21 mouse cellular contexts compared by ENCODE assay signal in the genomic region with DNA sequence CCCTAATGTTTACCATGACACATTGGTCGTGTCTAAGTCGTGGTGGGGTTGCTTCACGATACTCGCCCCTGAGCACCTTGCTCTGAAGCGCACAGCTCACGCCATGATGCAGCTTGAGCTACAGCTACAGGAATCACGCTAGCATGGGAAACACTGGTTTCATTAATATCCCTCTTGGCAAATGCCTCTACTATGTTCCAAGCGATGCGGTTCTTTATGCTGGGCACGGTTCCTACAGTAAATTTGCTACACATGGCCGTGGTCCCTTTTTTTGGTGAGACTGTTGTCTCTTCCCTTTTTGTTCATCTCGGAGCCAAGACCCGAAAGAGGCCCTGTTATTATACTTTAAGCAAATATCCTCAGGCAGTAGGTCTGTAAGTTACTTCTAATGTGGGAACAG. TPM values are rescaled to one million over a fixed set of nuclear protein-coding genes. Genes with fewer than 3 reads are reported as not detected.
DNase-seq lines count a peak whose midpoint lies in the region; ATAC-seq and TF ChIP-seq lines count a peak whose summit lies in the region.
"Had no signal": no experiment of that assay in that cellular context is flagged by ENCODE, and none has a peak within 500 bp of the region (broad histone marks: within the 10 kb centered on the region; RNA-seq: fewer than 3 reads in every experiment).

No protein-coding gene starts in this region.

- DNase-seq in limb, embryonic 14.5 days (ENCODE audit: low spot score) = peak; percentile 42
- DNase-seq in limb, embryonic 10.5 days (ENCODE audit: low spot score) = no peak
- no peak for DNase-seq in heart, adult 11 months
- DNase-seq in kidney, adult 11 months = no peak
- DNase-seq: adrenal gland, adult 2 months; adrenal gland, postnatal 10 days; adrenal gland, postnatal 25 days; cerebellum, adult 11 months; cerebellum, adult 18-20 months; cerebellum, adult 8-10 months; cerebellum, adult 9-11 months; cerebellum, postnatal 14 days; cerebellum, postnatal 36 days; embryo, embryonic 11 days had no signal

- peaks cover 24% of the 10 kb centered on the region for H3K4me1 ChIP-seq in limb, embryonic 14.5 days (ENCODE audit: control insufficient read depth, insufficient read depth, low read length)
- peaks cover 26% of the 10 kb centered on the region for H3K4me1 ChIP-seq in limb, embryonic 10.5 days
- H3K4me1 ChIP-seq in embryonic facial prominence, embryonic 15.5 days = peaks cover 52% of the 10 kb centered on the region

- no peak overlapping the region for H3K27ac ChIP-seq in limb, embryonic 14.5 days (replicated peaks; ENCODE audit: low read depth, low read length)
- no peak overlapping the region for H3K27ac ChIP-seq in limb, embryonic 10.5 days
- peak overlapping the region; percentile 71 for H3K27ac ChIP-seq in embryonic facial prominence, embryonic 15.5 days (replicated peaks)
- H3K27ac ChIP-seq: embryonic facial prominence, embryonic 12.5 days; forebrain, embryonic 10.5 days; forebrain, embryonic 12.5 days had no signal

- no peaks in the 10 kb centered on the region for H3K9me3 ChIP-seq in limb, embryonic 14.5 days (ENCODE audit: control insufficient read depth, low read length)
- H3K9me3 ChIP-seq in limb, embryonic 10.5 days (replicated peaks) = no peaks in the 10 kb centered on the region
- no peaks in the 10 kb centered on the region for H3K9me3 ChIP-seq in embryonic facial prominence, embryonic 15.5 days (replicated peaks)
- H3K9me3 ChIP-seq: embryonic facial prominence, embryonic 12.5 days; forebrain, embryonic 10.5 days; forebrain, embryonic 12.5 days had no signal

- no peak for TF ChIP-seq POLR2A in limb, embryonic 14.5 days (IDR thresholded peaks at IDR 0.05; ENCODE audit: borderline replicate concordance, extremely low read depth, insufficient read depth, insufficient read length)

- H3K9ac ChIP-seq in limb, embryonic 14.5 days (ENCODE audit: low read depth, low read length, severe bottlenecking) = no peak overlapping the region
- H3K9ac ChIP-seq in embryonic facial prominence, embryonic 15.5 days = no peak overlapping the region
- H3K9ac ChIP-seq: embryonic facial prominence, embryonic 12.5 days; forebrain, embryonic 12.5 days had no signal

- H3K4me2 ChIP-seq in limb, embryonic 14.5 days (replicated peaks; ENCODE audit: low read depth, low read length, severe bottlenecking) = no peak overlapping the region
- no peak overlapping the region for H3K4me2 ChIP-seq in embryonic facial prominence, embryonic 15.5 days (replicated peaks)
- H3K4me2 ChIP-seq: embryonic facial prominence, embryonic 12.5 days; forebrain, embryonic 12.5 days had no signal

- 78% methylated on average over 13 of the region's 13 CpGs for WGBS in limb, embryonic 14.5 days
- 92% methylated on average over 13 of the region's 13 CpGs for WGBS in limb, embryonic 10.5 days
- WGBS in embryonic facial prominence, embryonic 15.5 days = 36% methylated on average over 13 of the region's 13 CpGs

- no peaks in the 10 kb centered on the region for H3K36me3 ChIP-seq in limb, embryonic 14.5 days (ENCODE audit: control insufficient read depth, insufficient read depth, low read length)
- H3K36me3 ChIP-seq in limb, embryonic 10.5 days = no peaks in the 10 kb centered on the region
- no peaks in the 10 kb centered on the region for H3K36me3 ChIP-seq in embryonic facial prominence, embryonic 15.5 days
- H3K36me3 ChIP-seq: embryonic facial prominence, embryonic 12.5 days; forebrain, embryonic 10.5 days; forebrain, embryonic 12.5 days had no signal

- H3K4me3 ChIP-seq in limb, embryonic 14.5 days (replicated peaks; ENCODE audit: low read length) = no peak overlapping the region
- H3K4me3 ChIP-seq in limb, embryonic 10.5 days = no peak overlapping the region
- H3K4me3 ChIP-seq in embryonic facial prominence, embryonic 15.5 days (replicated peaks) = no peak overlapping the region
- H3K4me3 ChIP-seq: embryonic facial prominence, embryonic 12.5 days; erythroblast, embryonic 14.5 days; forebrain, embryonic 10.5 days; forebrain, embryonic 12.5 days had no signal

- H3K27me3 ChIP-seq in limb, embryonic 14.5 days (ENCODE audit: control insufficient read depth, insufficient read depth, low read length) = no peaks in the 10 kb centered on the region
- H3K27me3 ChIP-seq in limb, embryonic 10.5 days (ENCODE audit: low read depth, poor library complexity, severe bottlenecking) = no peaks in the 10 kb centered on the region
- H3K27me3 ChIP-seq in embryonic facial prominence, embryonic 15.5 days = no peaks in the 10 kb centered on the region
- H3K27me3 ChIP-seq: embryonic facial prominence, embryonic 12.5 days; forebrain, embryonic 12.5 days had no signal

- ATAC-seq in limb, embryonic 14.5 days (ENCODE audit: low FRiP score, low read depth) = no peak
- ATAC-seq in embryonic facial prominence, embryonic 15.5 days (ENCODE audit: insufficient number of reproducible peaks, low FRiP score, low TSS enrichment, low read depth) = 0 out of 2 replicates have a peak, but pooled peaks have one; percentile 52
- ATAC-seq: forebrain, embryonic 14.5 days; forebrain, embryonic 16.5 days had no signal

RNA-seq across cellular contexts. Expression of a gene that starts 19.5 kb away (rescaled TPM):
- 47.3 and 61.4 TPM in 2 replicates for polyA plus RNA-seq in limb, embryonic 14.5 days (2012; rRNA removed)
- 49.6 and 57.3 TPM in 2 replicates for polyA plus RNA-seq in limb, embryonic 14.5 days (2014; fragmentation: Nextera tagmentation; extraction: Ambion mirVana)
- polyA plus RNA-seq in limb, embryonic 10.5 days (2016; fragmentation: Nextera tagmentation; extraction: Ambion mirVana) = 111 and 130 TPM in 2 replicates
- polyA plus RNA-seq in embryonic facial prominence, embryonic 15.5 days (2015; fragmentation: Nextera tagmentation; extraction: Ambion mirVana) = 82.2 and 86.2 TPM in 2 replicates
